Mouse (Mus musculus): Measurements from ENCODE around the gene Josd1. TPM values are rescaled to one million over a fixed set of nuclear protein-coding genes. Genes with fewer than 3 reads are reported as not detected.

Josd1 gene
- polyA plus RNA-seq, 1 experiment from 2014 or later: 19.8 TPM

- 76% methylated on average over 4 of the region's 4 CpGs for WGBS
- Histone ChIP-seq H3K4me1 (no peaks in the 10 kb centered on the region), H3K27ac (replicated peaks) (no peak overlapping the region), H3K4me3 (no peak overlapping the region), H3K9me3 (no peaks in the 10 kb centered on the region), H3K9ac (no peak overlapping the region), H3K27me3 (replicated peaks) (no peaks in the 10 kb centered on the region), H3K4me2 (no peak overlapping the region), H3K36me3 (0 out of 2 replicates have a peak, but pooled peaks cover 2% of the 10 kb centered on the region)
- ATAC-seq (ENCODE audit: extremely low read depth, insufficient number of reproducible peaks, low FRiP score, low TSS enrichment): no peak
Observed at GRCm38 (mm10) chr15:79651481-79651880, 36.2 kb downstream of the Josd1 start.

DNA sequence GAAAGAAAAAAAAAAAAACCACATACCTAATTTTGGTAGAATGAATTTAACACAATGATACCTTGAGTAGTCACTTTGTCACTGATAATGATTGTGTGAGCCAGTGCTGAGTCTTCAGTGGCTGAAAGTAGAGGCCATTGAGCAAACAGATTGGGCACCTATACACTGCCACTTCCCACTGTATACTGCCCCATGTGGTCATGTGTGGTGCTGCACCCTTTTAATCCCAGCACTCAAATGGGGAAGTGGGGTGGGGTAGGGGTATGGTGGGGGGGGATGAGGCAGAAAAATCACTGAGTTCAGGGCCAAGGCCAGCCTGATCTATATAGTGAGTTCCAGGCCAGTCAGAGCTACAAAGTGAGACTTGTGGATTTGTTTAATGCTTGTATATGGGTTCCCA lies 37.1 kb downstream of the Josd1 start:
- ATAC-seq (ENCODE audit: extremely low read depth, insufficient number of reproducible peaks, low FRiP score, low TSS enrichment): no peak
- no peaks in the 10 kb centered on the region for H3K4me1 ChIP-seq

DNA sequence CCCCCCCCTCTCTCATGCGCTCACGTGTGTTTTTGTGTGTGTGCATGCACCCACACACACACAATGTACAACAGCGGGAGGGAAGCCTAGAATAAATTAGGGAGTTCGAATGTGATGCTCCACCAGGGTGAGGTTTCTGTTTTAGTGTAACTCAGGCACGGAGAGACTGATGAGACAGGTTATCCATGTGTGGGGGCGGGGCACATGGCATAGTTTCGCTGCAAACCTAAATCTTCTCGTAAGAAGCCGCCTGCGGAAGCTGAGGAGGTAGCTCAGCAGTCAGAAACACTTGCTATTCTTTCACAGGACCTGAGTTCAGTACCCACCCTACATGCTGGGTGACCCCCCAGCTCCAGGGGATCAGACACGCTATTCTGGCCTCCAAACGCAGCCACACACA lies 39.6 kb downstream of the Josd1 start:
- Histone ChIP-seq H3K36me3 (0 out of 2 replicates have a peak, but pooled peaks cover 2% of the 10 kb centered on the region), H3K4me1 (no peaks in the 10 kb centered on the region), H3K27me3 (replicated peaks) (no peaks in the 10 kb centered on the region), H3K9ac (no peak overlapping the region), H3K9me3 (no peaks in the 10 kb centered on the region), H3K27ac (replicated peaks) (no peak overlapping the region), H3K4me3 (no peak overlapping the region), H3K4me2 (no peak overlapping the region)
- no peak for ATAC-seq (ENCODE audit: extremely low read depth, insufficient number of reproducible peaks, low FRiP score, low TSS enrichment)
- WGBS: 84% methylated on average over 12 of the region's 12 CpGs

More for the DNA sequence above, 37.1 kb downstream of the Josd1 start:
- Histone ChIP-seq H3K36me3 (0 out of 2 replicates have a peak, but pooled peaks cover 2% of the 10 kb centered on the region), H3K4me2 (no peak overlapping the region), H3K9me3 (no peaks in the 10 kb centered on the region), H3K27me3 (replicated peaks) (no peaks in the 10 kb centered on the region), H3K27ac (replicated peaks) (no peak overlapping the region), H3K9ac (no peak overlapping the region), H3K4me3 (no peak overlapping the region)

DNA sequence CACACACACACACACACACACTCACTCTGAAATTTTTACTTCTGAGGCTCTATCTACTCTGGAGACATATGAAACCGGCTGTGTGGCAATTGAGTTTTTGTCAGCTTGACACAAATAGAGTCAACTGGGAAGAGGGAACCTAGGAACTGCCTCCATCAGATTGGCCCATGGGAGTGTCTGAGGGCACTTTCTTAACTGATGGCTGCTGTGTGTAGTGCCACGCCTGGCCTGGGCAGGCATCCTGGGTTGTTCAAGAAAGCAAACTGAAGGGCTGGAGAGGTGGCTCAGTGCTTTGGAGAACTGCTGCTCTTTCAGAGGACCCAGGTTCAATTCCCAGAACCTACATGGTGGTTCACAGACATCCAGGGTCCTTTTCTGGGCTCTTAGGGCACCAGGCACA lies 42.2 kb downstream of the Josd1 start:
- H3K27ac ChIP-seq (replicated peaks): no peak overlapping the region
- H3K4me2 ChIP-seq: no peak overlapping the region
- ATAC-seq (ENCODE audit: extremely low read depth, insufficient number of reproducible peaks, low FRiP score, low TSS enrichment): no peak
- H3K4me3 ChIP-seq: no peak overlapping the region
- no peaks in the 10 kb centered on the region for H3K36me3 ChIP-seq
- WGBS: 71% methylated on average over 2 of the region's 2 CpGs
- no peaks in the 10 kb centered on the region for H3K9me3 ChIP-seq
- H3K9ac ChIP-seq: no peak overlapping the region
- H3K27me3 ChIP-seq (replicated peaks): no peaks in the 10 kb centered on the region
- 0 out of 2 replicates have a peak, but pooled peaks cover 4% of the 10 kb centered on the region for H3K4me1 ChIP-seq

GRCm38 (mm10) chr15:79641135-79641817 lies 46.4 kb downstream of the Josd1 start:
- Histone ChIP-seq H3K9ac (no peak overlapping the region), H3K27me3 (replicated peaks) (no peaks in the 10 kb centered on the region), H3K4me2 (no peak overlapping the region), H3K9me3 (no peaks in the 10 kb centered on the region), H3K4me3 (no peak overlapping the region), H3K27ac (replicated peaks) (no peak overlapping the region), H3K36me3 (peaks cover 5% of the 10 kb centered on the region; the same call in 1 of the 2 replicates), H3K4me1 (0 out of 2 replicates have a peak, but pooled peaks cover 4% of the 10 kb centered on the region)
- ATAC-seq (ENCODE audit: extremely low read depth, insufficient number of reproducible peaks, low FRiP score, low TSS enrichment): no peak
- WGBS: 63% methylated on average over 12 of the region's 12 CpGs

- ATAC-seq (ENCODE audit: extremely low read depth, insufficient number of reproducible peaks, low FRiP score, low TSS enrichment): no peak
- Histone ChIP-seq H3K27me3 (replicated peaks) (no peaks in the 10 kb centered on the region), H3K4me2 (no peak overlapping the region), H3K4me1 (no peaks in the 10 kb centered on the region), H3K9me3 (no peaks in the 10 kb centered on the region), H3K4me3 (no peak overlapping the region), H3K27ac (replicated peaks) (no peak overlapping the region), H3K36me3 (peaks cover 39% of the 10 kb centered on the region), H3K9ac (no peak overlapping the region)
- WGBS: 56% methylated on average over 2 of the region's 2 CpGs
Observed at GRCm38 (mm10) chr15:79630471-79630870, 57.2 kb downstream of the Josd1 start.

Other genes starting within 250 kb of the Josd1 start
- gene Csnk1e, start 232.4 kb downstream of the Josd1 start, polyA plus RNA-seq (2015; fragmentation: Nextera tagmentation; extraction: Ambion mirVana): 64.8 and 76.2 TPM in 2 replicates
- 0.19 and 0.21 TPM in 2 replicates for gene Kcnj4, start 182.7 kb downstream of the Josd1 start, polyA plus RNA-seq (2015; fragmentation: Nextera tagmentation; extraction: Ambion mirVana)
- 69.8 and 72.1 TPM in 2 replicates for gene Kdelr3, start 171.5 kb downstream of the Josd1 start, polyA plus RNA-seq (2015; fragmentation: Nextera tagmentation; extraction: Ambion mirVana)
- 26.9 and 28.8 TPM in 2 replicates for gene Ddx17, start 141.2 kb downstream of the Josd1 start, polyA plus RNA-seq (2015; fragmentation: Nextera tagmentation; extraction: Ambion mirVana)
- gene Dmc1, start 82.8 kb downstream of the Josd1 start, polyA plus RNA-seq (2015; fragmentation: Nextera tagmentation; extraction: Ambion mirVana): 1.2 and 1.9 TPM in 2 replicates
- 0.65 and 1.1 TPM in 2 replicates for gene Fam227a, start 29.0 kb downstream of the Josd1 start, polyA plus RNA-seq (2015; fragmentation: Nextera tagmentation; extraction: Ambion mirVana)
- gene Cby1, start 28.7 kb downstream of the Josd1 start, polyA plus RNA-seq (2015; fragmentation: Nextera tagmentation; extraction: Ambion mirVana): 41.3 and 47.8 TPM in 2 replicates
- gene Tomm22, start 17.1 kb downstream of the Josd1 start, polyA plus RNA-seq (2015; fragmentation: Nextera tagmentation; extraction: Ambion mirVana): 199 and 240 TPM in 2 replicates
- gene Gtpbp1, start 2.9 kb upstream of the Josd1 start, polyA plus RNA-seq (2015; fragmentation: Nextera tagmentation; extraction: Ambion mirVana): 27.0 and 29.5 TPM in 2 replicates
- 4.3 and 5.3 TPM in 2 replicates for gene Sun2, start 54.6 kb upstream of the Josd1 start, polyA plus RNA-seq (2015; fragmentation: Nextera tagmentation; extraction: Ambion mirVana)
- gene Dnal4, start 89.9 kb upstream of the Josd1 start, polyA plus RNA-seq (2015; fragmentation: Nextera tagmentation; extraction: Ambion mirVana): 35.6 and 37.5 TPM in 2 replicates
- gene Nptxr, start 116.8 kb upstream of the Josd1 start, polyA plus RNA-seq (2015; fragmentation: Nextera tagmentation; extraction: Ambion mirVana): 1.6 and 1.7 TPM in 2 replicates
- not detected in 2 replicates for gene Npcd, start 146.3 kb upstream of the Josd1 start, polyA plus RNA-seq (2015; fragmentation: Nextera tagmentation; extraction: Ambion mirVana)
- gene Cbx6, start 146.8 kb upstream of the Josd1 start, polyA plus RNA-seq (2015; fragmentation: Nextera tagmentation; extraction: Ambion mirVana): 48.6 and 49.5 TPM in 2 replicates
- gene Apobec3, start 203.7 kb upstream of the Josd1 start, polyA plus RNA-seq (2015; fragmentation: Nextera tagmentation; extraction: Ambion mirVana): 13.5 and 13.9 TPM in 2 replicates

All from heart, embryonic 13.5 days (tissue).